Mouse (Mus musculus) neural tube, embryonic 15.5 days (tissue): ENCODE measurements at regions not wholly inside any gene's neighbourhood (a gene's known extent, or its start where the extent isn't known, plus 50 kb on each side); places are given as distances from the start of the nearest gene placed in this dataset.

Source experiments
- ATAC-seq: fragments of 200-750 bp; cut with Nextera tagmentation; 2 replicates; pipeline ENCODE4 v1.8.0; 2017; ENCODE audit warnings: mild to moderate bottlenecking, moderate TSS enrichment, moderate library complexity; ENCODE audit not compliant: low FRiP score
- H3K27ac ChIP-seq: fragments of 300-500 bp; sonication (generic); replicated peaks from 2 replicates; pipeline ENCODE4 v1.5.1; 2015; ENCODE audit warnings: mild to moderate bottlenecking, inconsistent platforms
- H3K27me3 ChIP-seq: fragments of 300-500 bp; sonication (generic); replicated peaks from 2 replicates; pipeline ENCODE4 v1.6.1; 2015; ENCODE audit warnings: inconsistent platforms
- H3K36me3 ChIP-seq: fragments of 300-500 bp; sonication (generic); 2 replicates; pipeline ENCODE4 v1.6.1; 2015; ENCODE audit warnings: inconsistent platforms
- H3K4me1 ChIP-seq: fragments of 300-500 bp; sonication (generic); 2 replicates; pipeline ENCODE4 v1.6.1; 2015; ENCODE audit warnings: inconsistent platforms
- H3K4me2 ChIP-seq: fragments of 300-500 bp; sonication (generic); 2 replicates; pipeline ENCODE4 v1.6.1; 2015; ENCODE audit warnings: inconsistent platforms, mild to moderate bottlenecking, moderate library complexity
- H3K4me3 ChIP-seq: fragments of 300-500 bp; sonication (generic); replicated peaks from 2 replicates; pipeline ENCODE4 v1.5.1; 2015; ENCODE audit warnings: mild to moderate bottlenecking, inconsistent platforms
- H3K9ac ChIP-seq: fragments of 300-500 bp; sonication (generic); replicated peaks from 2 replicates; pipeline ENCODE4 v1.6.1; 2015; ENCODE audit warnings: mild to moderate bottlenecking, inconsistent platforms
- H3K9me3 ChIP-seq: fragments of 300-500 bp; sonication (generic); replicated peaks from 2 replicates; pipeline ENCODE4 v1.6.1; 2016; ENCODE audit warnings: inconsistent platforms
- WGBS: fragments of 180-500 bp; shearing (Covaris S2); methylation state at CpG from one replicate; pipeline ENCODE4 v1.1.7; 2015; ENCODE audit warnings: mixed read lengths; 5-methylcytosine and 5-hydroxymethylcytosine counted together

- Histone ChIP-seq H3K4me2 (no peak overlapping the region), H3K36me3 (no peaks in the 10 kb centered on the region), H3K27ac (no peak overlapping the region), H3K4me3 (no peak overlapping the region), H3K9me3 (no peaks in the 10 kb centered on the region), H3K9ac (no peak overlapping the region), H3K4me1 (no peaks in the 10 kb centered on the region), H3K27me3 (no peaks in the 10 kb centered on the region)
- no peak for ATAC-seq
- 84% methylated on average over 1 of the region's 1 CpGs for WGBS
Measured at GRCm38 (mm10) chr5:17289028-17289427, 84.0 kb upstream of the Speer4f2 start.

- no peak overlapping the region for H3K27ac ChIP-seq
- 5% methylated on average over 2 of the region's 2 CpGs for WGBS
- H3K4me3 ChIP-seq: no peak overlapping the region
- no peaks in the 10 kb centered on the region for H3K4me1 ChIP-seq
- H3K4me2 ChIP-seq: no peak overlapping the region
- no peak overlapping the region for H3K9ac ChIP-seq
- no peak for ATAC-seq
- H3K27me3 ChIP-seq: no peaks in the 10 kb centered on the region
- no peaks in the 10 kb centered on the region for H3K9me3 ChIP-seq
- H3K36me3 ChIP-seq: no peaks in the 10 kb centered on the region
Measured at GRCm38 (mm10) chr5:17292559-17292958, 80.4 kb upstream of the Speer4f2 start.

- Histone ChIP-seq H3K4me1 (no peaks in the 10 kb centered on the region), H3K4me3 (no peak overlapping the region), H3K27ac (no peak overlapping the region), H3K9ac (no peak overlapping the region), H3K9me3 (no peaks in the 10 kb centered on the region), H3K27me3 (no peaks in the 10 kb centered on the region), H3K36me3 (no peaks in the 10 kb centered on the region), H3K4me2 (no peak overlapping the region)
- WGBS: 22% methylated on average over 4 of the region's 4 CpGs
- ATAC-seq: no peak
Measured at GRCm38 (mm10) chr5:17296571-17297035, 76.4 kb upstream of the Speer4f2 start.

- Histone ChIP-seq H3K27ac (no peak overlapping the region), H3K36me3 (no peaks in the 10 kb centered on the region), H3K4me3 (no peak overlapping the region), H3K4me1 (no peaks in the 10 kb centered on the region), H3K4me2 (no peak overlapping the region), H3K27me3 (no peaks in the 10 kb centered on the region), H3K9me3 (no peaks in the 10 kb centered on the region), H3K9ac (no peak overlapping the region)
- no peak for ATAC-seq
Measured at GRCm38 (mm10) chr5:17299846-17300245, 73.1 kb upstream of the Speer4f2 start.

- H3K27ac ChIP-seq: no peak overlapping the region
- no peak overlapping the region for H3K4me3 ChIP-seq
- H3K9ac ChIP-seq: no peak overlapping the region
- no peak for ATAC-seq
- no peak overlapping the region for H3K4me2 ChIP-seq
- H3K4me1 ChIP-seq: no peaks in the 10 kb centered on the region
- H3K36me3 ChIP-seq: no peaks in the 10 kb centered on the region
- no peaks in the 10 kb centered on the region for H3K9me3 ChIP-seq
- H3K27me3 ChIP-seq: no peaks in the 10 kb centered on the region
Measured at GRCm38 (mm10) chr5:17321501-17321900, 51.5 kb upstream of the Speer4f2 start.
